Mouse (Mus musculus) left cerebral cortex, adult 2 months (tissue): ENCODE data around the gene Slain1. TPM values are rescaled to one million over a fixed set of nuclear protein-coding genes. Genes with fewer than 3 reads are reported as not detected.

Experiments
- DNase-seq, 2 experiments: peaks; one replicate each; pipeline ENCODE4 v3.0.0; 2021 to 2022; ENCODE audit warnings: low spot score in 2 of 2, mixed read lengths in 1 of 2; ENCODE audit errors: extremely low spot score in 1 of 2
- H3K27ac ChIP-seq: fragments of 200-600 bp; 2 replicates; pipeline ENCODE4 v1.8.1; 2022
- H3K4me3 ChIP-seq: fragments of 200-600 bp; 2 replicates; pipeline ENCODE4 v1.8.1; 2022
- CTCF ChIP-seq: fragments of 200-600 bp; IDR thresholded peaks from 2 replicates; pipeline ENCODE4 v1.8.1; 2022; ENCODE audit warnings: antibody characterized with exemption, mild to moderate bottlenecking, moderate library complexity
- intact Hi-C: fragments of 180-260 bp; cut with DNase I; formaldehyde crosslinking; loops from one replicate; pipeline ENCODE4 v1.15.1; 2025
- total RNA-seq, 2 experiments: library from RNA; stranded (reverse); gene quantifications; 2 replicates each; pipeline ENCODE4 v1.2.3; 2021

Gene Slain1
- total RNA-seq, 2 experiments from 2014 or later, result 41.6 to 42.4 TPM

GRCm38 (mm10) chr14:103666347-103666954 lies 16.4 kb downstream of the Slain1 start:
- DNase-seq, result no peak
- intact Hi-C loops, result loop anchor here (10.0 kb wide), 1 partner anchor 572 kb away; the partner anchor contains the start of gene Fbxl3
- H3K27ac ChIP-seq, result no peak overlapping the region
- TF ChIP-seq CTCF, result no peak
- no peak overlapping the region for H3K4me3 ChIP-seq

- no peak for DNase-seq
- no peak overlapping the region for H3K4me3 ChIP-seq
- intact Hi-C loops, result loop anchor here (10.0 kb wide), 1 partner anchor 572 kb away; the partner anchor contains the start of gene Fbxl3
- TF ChIP-seq CTCF, result no peak
- no peak overlapping the region for H3K27ac ChIP-seq
These were observed 17.0 kb downstream of the Slain1 start for GRCm38 (mm10) chr14:103667036-103667435.

DNA sequence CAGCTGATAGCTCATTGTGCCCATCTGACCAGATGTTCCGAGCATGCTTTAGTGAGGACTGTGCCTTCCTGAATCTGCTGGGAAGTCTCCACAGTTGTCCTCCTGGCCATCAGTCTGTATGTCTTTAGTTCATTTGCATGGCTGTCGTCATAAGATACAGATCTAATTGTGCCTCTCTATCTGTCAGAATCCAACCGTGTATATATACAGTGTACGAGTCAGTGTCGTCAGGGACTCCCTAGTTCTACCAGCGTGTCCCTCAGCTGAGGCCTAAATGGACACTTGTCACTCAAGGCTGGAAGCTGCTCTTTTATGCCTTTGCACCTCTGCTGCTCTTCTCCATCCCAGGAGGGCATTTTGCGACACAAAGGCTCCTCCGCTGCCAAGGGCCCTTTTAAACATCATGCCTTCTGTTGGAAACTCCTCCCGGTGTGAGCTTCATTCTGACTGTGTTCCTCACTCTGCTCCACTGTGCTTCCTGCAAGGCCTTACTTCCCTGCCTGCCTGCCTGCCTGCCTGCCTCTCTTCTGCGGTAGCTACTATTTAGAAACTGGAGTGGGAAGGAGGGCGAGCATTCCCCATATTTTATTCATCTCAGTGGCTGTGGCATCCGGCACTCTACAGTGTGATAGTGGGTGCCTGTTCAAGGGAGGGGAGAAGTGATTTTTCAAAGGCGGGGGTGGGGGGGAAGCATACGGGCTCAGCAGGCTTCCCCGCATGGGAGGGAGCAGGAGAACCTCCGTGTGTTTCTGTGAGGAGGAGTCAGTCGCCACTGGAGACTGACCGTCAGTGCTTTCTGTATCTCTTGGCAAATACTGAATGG lies 29.6 kb downstream of the Slain1 start:
- DNase-seq, result peak in 1 of 2 experiments; percentile 36
- no peak for TF ChIP-seq CTCF
- peak overlapping the region; percentile 87 for H3K27ac ChIP-seq
- intact Hi-C loops, result loop anchor here (2.0 kb wide), 1 partner anchor 29 kb away; the partner anchor contains the start of gene Slain1
- peak overlapping the region; percentile 20 for H3K4me3 ChIP-seq

DNA sequence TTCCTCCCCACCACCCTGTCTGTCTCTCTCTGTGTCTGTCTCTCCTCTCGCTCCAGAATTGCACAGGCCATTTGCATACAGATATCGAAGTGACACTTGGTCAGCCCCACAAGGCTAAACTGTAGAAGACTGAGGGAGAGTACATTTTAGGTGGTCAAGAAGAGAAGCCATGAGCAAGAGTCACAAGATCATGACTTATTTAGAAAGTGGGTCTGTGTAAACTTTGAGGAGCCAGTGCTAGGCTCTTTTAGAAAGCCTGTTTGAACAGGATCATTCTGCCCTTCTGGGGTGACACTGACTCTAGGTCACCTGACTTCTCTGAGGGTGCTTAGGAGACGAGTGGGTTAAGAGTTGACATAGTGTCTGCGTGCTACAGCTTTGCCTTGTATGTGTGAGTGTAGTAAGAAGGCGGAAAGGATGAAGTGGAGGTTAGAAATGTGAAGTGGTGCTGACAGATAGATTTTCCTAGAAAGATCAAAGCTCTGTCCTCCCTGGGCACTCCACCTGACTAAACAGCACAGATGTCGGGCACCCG lies 30.3 kb downstream of the Slain1 start:
- intact Hi-C loops, result loop anchor here (2.0 kb wide), 1 partner anchor 30 kb away; the partner anchor contains the start of gene Slain1
- peak in 1 of 2 experiments; percentile 6 for DNase-seq
- peak overlapping the region; percentile 87 for H3K27ac ChIP-seq
- H3K4me3 ChIP-seq, result peak overlapping the region; percentile 20
- no peak for TF ChIP-seq CTCF

- intact Hi-C loops, result no loop called here
- Histone ChIP-seq H3K4me3 (no peak overlapping the region), H3K27ac (peak overlapping the region; percentile 68; the same call in 1 of the 2 replicates)
- DNase-seq, result no peak
- no peak for TF ChIP-seq CTCF
These were observed 32.8 kb downstream of the Slain1 start for GRCm38 (mm10) chr14:103682633-103683390.

DNA sequence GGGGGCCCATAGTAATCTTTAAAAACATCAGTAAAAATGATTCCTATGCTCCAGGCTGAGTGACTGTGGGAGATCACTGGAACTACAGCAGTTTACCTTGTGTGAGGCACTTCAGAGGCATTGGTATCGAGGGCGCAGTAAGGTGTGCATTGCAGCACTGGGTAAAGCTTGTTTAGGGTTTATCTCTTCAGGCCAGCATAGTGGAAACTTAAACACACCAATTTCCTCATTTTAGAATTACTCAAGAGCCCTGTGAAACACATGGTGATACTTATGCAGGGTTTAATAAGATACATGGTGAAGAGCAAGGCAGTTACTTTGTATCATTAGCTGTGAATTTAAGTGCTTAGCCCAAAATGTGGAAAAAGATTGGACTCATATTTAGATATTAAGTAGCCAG lies 37.0 kb downstream of the Slain1 start:
- no peak for DNase-seq
- Histone ChIP-seq H3K27ac (no peak overlapping the region), H3K4me3 (no peak overlapping the region)
- intact Hi-C loops, result no loop called here
- no peak for TF ChIP-seq CTCF

- H3K4me3 ChIP-seq, result no peak overlapping the region
- 0 out of 2 replicates have a peak overlapping the region, but pooled peaks have one; percentile 3 for H3K27ac ChIP-seq
- peak; percentile 61 to 64 for DNase-seq
- peak; percentile 90 for TF ChIP-seq CTCF
- intact Hi-C loops, result loop anchor here (1.0 to 2.0 kb wide), 2 partner anchors 61 to 144 kb away; no protein-coding TSS in a partner anchor
These were observed 44.3 kb downstream of the Slain1 start for GRCm38 (mm10) chr14:103694295-103694694.

GRCm38 (mm10) chr14:103695620-103696019 lies 45.6 kb downstream of the Slain1 start:
- Histone ChIP-seq H3K27ac (no peak overlapping the region), H3K4me3 (no peak overlapping the region)
- intact Hi-C loops, result loop anchor here (2.0 kb wide), 1 partner anchor 63 kb away; no protein-coding TSS in a partner anchor
- no peak for DNase-seq
- TF ChIP-seq CTCF, result no peak

DNA sequence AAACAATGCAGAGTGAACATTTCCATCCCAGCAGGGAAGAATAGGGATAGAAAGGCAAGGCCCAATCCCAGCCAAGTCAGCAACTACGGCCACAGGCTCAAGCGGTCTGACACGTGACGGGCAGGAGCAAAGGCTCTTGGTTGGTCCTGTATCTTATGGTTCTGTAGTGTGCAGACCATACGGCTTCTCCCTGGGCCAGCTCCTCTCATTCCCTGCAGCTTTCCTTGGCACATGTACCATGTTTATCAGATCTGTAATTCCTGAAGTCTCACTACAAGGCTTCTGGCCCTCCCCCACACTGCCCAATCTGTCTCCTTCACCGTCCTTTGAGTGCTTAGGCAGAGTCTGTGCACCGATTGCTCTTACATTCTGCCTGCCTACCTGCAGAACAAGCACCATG lies 47.1 kb downstream of the Slain1 start:
- no peak for TF ChIP-seq CTCF
- DNase-seq, result no peak
- H3K27ac ChIP-seq, result no peak overlapping the region

GRCm38 (mm10) chr14:103699308-103699707 lies 49.3 kb downstream of the Slain1 start:
- Histone ChIP-seq H3K27ac (no peak overlapping the region), H3K4me3 (no peak overlapping the region)
- TF ChIP-seq CTCF, result no peak
- no peak for DNase-seq
- intact Hi-C loops, result no loop called here

More for the DNA sequence above, 47.1 kb downstream of the Slain1 start:
- no peak overlapping the region for H3K4me3 ChIP-seq
- intact Hi-C loops, result no loop called here

DNA sequence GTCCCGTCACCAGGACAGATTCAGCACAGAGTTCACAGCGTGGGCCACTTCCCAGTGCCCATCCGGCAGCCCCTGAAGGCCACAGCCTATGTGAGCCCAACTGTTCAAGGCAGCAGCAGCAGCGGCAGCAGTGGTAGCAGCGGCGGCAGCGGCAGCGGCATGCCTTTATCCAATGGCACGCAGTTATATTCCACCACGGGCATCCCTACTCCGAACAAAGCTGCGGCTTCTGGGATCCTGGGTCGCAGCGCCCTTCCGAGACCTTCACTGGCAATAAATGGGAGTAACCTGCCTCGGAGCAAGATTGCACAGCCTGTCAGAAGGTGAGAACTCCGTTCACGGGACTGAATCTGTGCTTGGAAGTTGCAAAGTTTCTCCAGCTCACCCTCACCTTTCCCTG lies 52.5 kb downstream of the Slain1 start:
- H3K27ac ChIP-seq, result no peak overlapping the region
- intact Hi-C loops, result no loop called here
- TF ChIP-seq CTCF, result no peak
- DNase-seq, result no peak
- H3K4me3 ChIP-seq, result no peak overlapping the region
